Mouse (Mus musculus) CH12.LX (cell line): ENCODE measurements around the gene Lrrc42. TPM values are rescaled to one million over a fixed set of nuclear protein-coding genes. Genes with fewer than 3 reads are reported as not detected.

Experiments
- DNase-seq: peaks from one replicate; pipeline ENCODE4 v3.0.0-alpha.2; 2013; ENCODE audit errors: extremely low read depth
- H3K27ac ChIP-seq: 2 replicates; pipeline ENCODE4 v1.5.1; 2012; ENCODE audit warnings: low read depth, mild to moderate bottlenecking, control low read depth, moderate library complexity; ENCODE audit not compliant: insufficient read depth
- H3K27me3 ChIP-seq: replicated peaks from 2 replicates; pipeline ENCODE3; 2012; ENCODE audit warnings: inconsistent platforms
- H3K36me3 ChIP-seq, 2 experiments: replicated peaks in 1 of 2; 2 replicates each; pipeline versions ENCODE3 to v1.6.1; 2012; ENCODE audit warnings: inconsistent platforms in 1 of 2, low read length in 1 of 2, mild to moderate bottlenecking in 1 of 2, mixed read lengths in 1 of 2, moderate library complexity in 1 of 2; ENCODE audit not compliant: control insufficient read depth in 1 of 2, insufficient read depth in 1 of 2
- H3K4me1 ChIP-seq, 2 experiments: 2 replicates each; pipeline ENCODE4 v1.6.1; 2012; ENCODE audit warnings: inconsistent platforms in 1 of 2, moderate library complexity in 1 of 2; ENCODE audit not compliant: insufficient read depth in 2 of 2, control insufficient read depth in 1 of 2
- H3K4me2 ChIP-seq: 2 replicates; pipeline ENCODE4 v1.6.1; 2012; ENCODE audit warnings: low read depth, mild to moderate bottlenecking, control low read depth; ENCODE audit not compliant: poor library complexity, insufficient read depth, severe bottlenecking
- H3K4me3 ChIP-seq, 3 experiments: fragments of 150-350 bp in 1 of 3; sonication (generic) in 1 of 3; replicated peaks in 1 of 3; 2 replicates each; pipeline versions ENCODE3 to v1.5.1; 2011 to 2012; ENCODE audit warnings: low read depth in 2 of 3, low read length in 2 of 3, mild to moderate bottlenecking in 2 of 3, moderate library complexity in 2 of 3, control low read depth in 1 of 3, improper control_type of control experiment in 1 of 3, inconsistent platforms in 1 of 3, mixed read lengths in 1 of 3; ENCODE audit not compliant: poor library complexity in 1 of 3
- H3K79me2 ChIP-seq: replicated peaks from 2 replicates; pipeline ENCODE4 v1.6.1; 2012; ENCODE audit warnings: mild to moderate bottlenecking, moderate library complexity; ENCODE audit not compliant: control insufficient read depth, poor library complexity, insufficient read depth, severe bottlenecking; ENCODE audit errors: extremely low read depth
- H3K9ac ChIP-seq: 2 replicates; pipeline ENCODE4 v1.6.1; 2012; ENCODE audit warnings: low read depth, mild to moderate bottlenecking, control low read depth, moderate library complexity; ENCODE audit not compliant: insufficient read depth
- H3K9me3 ChIP-seq: replicated peaks from 2 replicates; pipeline ENCODE3; 2012; ENCODE audit warnings: low read length, inconsistent platforms, mixed read lengths
- BHLHE40 ChIP-seq: IDR thresholded peaks from 2 replicates; pipeline ENCODE4 v1.6.1; 2011; ENCODE audit warnings: mild to moderate bottlenecking, low read depth, low read length, improper control_type of control experiment
- E2F4 ChIP-seq: IDR thresholded peaks from 2 replicates; pipeline ENCODE4 v1.6.1; 2011; ENCODE audit warnings: low read depth, low read length, improper control_type of control experiment; ENCODE audit not compliant: insufficient replicate concordance
- GABPA ChIP-seq: IDR thresholded peaks from 2 replicates; pipeline ENCODE4 v1.6.1; 2012; ENCODE audit warnings: low read depth, low read length, improper control_type of control experiment, inconsistent platforms; ENCODE audit not compliant: insufficient replicate concordance
- IRF4 ChIP-seq: IDR thresholded peaks from 2 replicates; pipeline ENCODE4 v1.6.1; 2014; ENCODE audit warnings: low read depth, mild to moderate bottlenecking, inconsistent platforms, low read length, improper control_type of control experiment
- JUN ChIP-seq: IDR thresholded peaks from 2 replicates; pipeline ENCODE4 v1.6.1; 2011; ENCODE audit warnings: low read depth, mild to moderate bottlenecking, low read length, improper control_type of control experiment, moderate library complexity; ENCODE audit not compliant: insufficient read depth
- JUND ChIP-seq: conservative IDR thresholded peaks from 2 replicates; pipeline ENCODE4 v1.6.1; 2011; ENCODE audit warnings: low read depth, low read length, improper control_type of control experiment
- MAZ ChIP-seq: IDR thresholded peaks from 2 replicates; pipeline ENCODE4 v1.6.1; 2012; ENCODE audit warnings: low read depth, mild to moderate bottlenecking, inconsistent platforms, low read length, improper control_type of control experiment, moderate library complexity
- MYC ChIP-seq: IDR thresholded peaks from 2 replicates; pipeline ENCODE4 v1.6.1; 2011; ENCODE audit warnings: low read depth, mild to moderate bottlenecking, improper control_type of control experiment, low read length
- NRF1 ChIP-seq: IDR thresholded peaks from 2 replicates; pipeline ENCODE4 v1.6.1; 2014; ENCODE audit warnings: low read depth, mild to moderate bottlenecking, inconsistent platforms, low read length, improper control_type of control experiment, moderate library complexity
- RCOR1 ChIP-seq: conservative IDR thresholded peaks from 2 replicates; pipeline ENCODE4 v1.6.1; 2012; ENCODE audit warnings: low read depth, mild to moderate bottlenecking, inconsistent platforms, low read length, improper control_type of control experiment
- SIN3A ChIP-seq: IDR thresholded peaks from 2 replicates; pipeline ENCODE4 v1.6.1; 2012; ENCODE audit warnings: low read length, improper control_type of control experiment, inconsistent platforms
- SMC3 ChIP-seq: IDR thresholded peaks from 2 replicates; pipeline ENCODE4 v1.6.1; 2011; ENCODE audit warnings: low read depth, low read length, improper control_type of control experiment
- UBTF ChIP-seq: IDR thresholded peaks from 2 replicates; pipeline ENCODE4 v1.6.1; 2012; ENCODE audit warnings: low read depth, mild to moderate bottlenecking, inconsistent platforms, low read length, improper control_type of control experiment, moderate library complexity
- USF1 ChIP-seq: IDR thresholded peaks from 2 replicates; pipeline ENCODE4 v1.6.1; 2014; ENCODE audit warnings: low read depth, mild to moderate bottlenecking, inconsistent platforms, low read length, improper control_type of control experiment
- USF2 ChIP-seq: conservative IDR thresholded peaks from 2 replicates; pipeline ENCODE4 v1.6.1; 2011; ENCODE audit warnings: low read depth, low read length, improper control_type of control experiment
- dilution Hi-C: fragments of 300-500 bp; cut with MboI; formaldehyde crosslinking; loops from 2 replicates; pipeline ENCODE4 v1.14.3; 2020; ENCODE audit warnings: low sequenced_read_pairs; ENCODE audit not compliant: extremely low pct_unique_long_range_greater_than_20kb, extremely low pct_ligation_motif_present
- in situ Hi-C: fragments of 300-500 bp; cut with MboI; formaldehyde crosslinking; loops from 3 replicates; pipeline ENCODE4 v1.14.3; 2019; ENCODE audit warnings: low sequenced_read_pairs, low pct_ligation_motif_present, low pct_unique_long_range_greater_than_20kb, mixed read lengths
- polyA plus RNA-seq: library from polyadenylated mRNA; unstranded; fragments of >175 nt; gene quantifications from 2 replicates; pipeline ENCODE4 v1.2.1, GENCODE M21; 2012; ENCODE audit warnings: low read depth; ENCODE audit not compliant: insufficient read length
- total RNA-seq, 2 experiments: library from RNA; depleted of rRNA; stranded (reverse); fragments of 300-350 nt in 1 of 2; fragments of >200 nt in 1 of 2; gene quantifications; 2 replicates each; pipeline ENCODE4 v1.2.3; 2012 to 2014

Lrrc42 gene
- total and polyA plus RNA-seq, 3 experiments: 13.0 to 48.2 (median 24.9) TPM

- H3K4me3 ChIP-seq: no peak overlapping the region
- H3K9me3 ChIP-seq: no peaks in the 10 kb centered on the region
- no peak overlapping the region for H3K27ac ChIP-seq
- no peaks in the 10 kb centered on the region for H3K4me1 ChIP-seq
- in situ Hi-C loops (no loop called here), dilution Hi-C loops (no loop called here)
- no peaks in the 10 kb centered on the region for H3K27me3 ChIP-seq
- no peaks in the 10 kb centered on the region for H3K79me2 ChIP-seq
- DNase-seq: no peak
- TF ChIP-seq SMC3: no peak
- TF ChIP-seq NRF1: no peak
- TF ChIP-seq RCOR1: no peak
- no peak for TF ChIP-seq MYC
- no peak for TF ChIP-seq SIN3A
- no peak for TF ChIP-seq IRF4
- TF ChIP-seq E2F4: no peak
- no peak for TF ChIP-seq USF2
- TF ChIP-seq JUN: no peak
- no peak for TF ChIP-seq UBTF
- TF ChIP-seq GABPA: no peak
- TF ChIP-seq MAZ: no peak
- TF ChIP-seq USF1: no peak
- no peak overlapping the region for H3K4me2 ChIP-seq
- H3K36me3 ChIP-seq: peaks cover 0 to 10% of the 10 kb centered on the region in 2 experiments
- H3K9ac ChIP-seq: no peak overlapping the region
These were observed 20.4 kb upstream of the Lrrc42 start for GRCm38 (mm10) chr4:107273683-107274082.

DNA sequence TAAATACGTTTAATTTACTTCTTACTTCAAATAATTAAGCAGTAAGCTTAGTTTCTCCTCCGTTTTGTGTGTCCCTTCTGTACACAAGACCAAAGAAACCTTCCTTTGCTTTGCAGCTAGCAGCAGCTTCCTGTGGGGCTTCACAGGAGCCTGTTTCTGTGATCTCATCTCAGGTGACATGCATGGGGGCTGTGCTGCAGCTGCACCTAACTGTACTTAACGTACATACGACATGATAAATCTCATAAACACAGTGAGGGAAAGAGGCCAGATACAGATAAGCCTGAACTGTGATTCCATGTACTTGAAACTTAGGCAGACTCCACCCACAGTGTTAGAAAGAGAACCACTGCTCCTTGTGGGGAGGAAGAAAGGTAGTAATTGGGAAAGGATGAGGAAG, 6.7 kb upstream of the Lrrc42 start:
- Histone ChIP-seq H3K79me2 (no peaks in the 10 kb centered on the region), H3K9ac (no peak overlapping the region), H3K4me1 (peaks cover 2 to 14% of the 10 kb centered on the region in 2 experiments; a peak in 3 of 4 replicates), H3K27ac (no peak overlapping the region), H3K27me3 (no peaks in the 10 kb centered on the region), H3K9me3 (peaks cover 3% of the 10 kb centered on the region), H3K36me3 (peaks cover 3 to 8% of the 10 kb centered on the region in 2 experiments), H3K4me2 (no peak overlapping the region), H3K4me3 (no peak overlapping the region)
- in situ Hi-C loops (no loop called here), dilution Hi-C loops (no loop called here)
- DNase-seq: peak; percentile 18
- TF ChIP-seq NRF1 (no peak), JUND (no peak), BHLHE40 (peak; percentile 63)
